Mouse (Mus musculus): ENCODE measurements around the gene Gorab.

Gorab gene

DNA sequence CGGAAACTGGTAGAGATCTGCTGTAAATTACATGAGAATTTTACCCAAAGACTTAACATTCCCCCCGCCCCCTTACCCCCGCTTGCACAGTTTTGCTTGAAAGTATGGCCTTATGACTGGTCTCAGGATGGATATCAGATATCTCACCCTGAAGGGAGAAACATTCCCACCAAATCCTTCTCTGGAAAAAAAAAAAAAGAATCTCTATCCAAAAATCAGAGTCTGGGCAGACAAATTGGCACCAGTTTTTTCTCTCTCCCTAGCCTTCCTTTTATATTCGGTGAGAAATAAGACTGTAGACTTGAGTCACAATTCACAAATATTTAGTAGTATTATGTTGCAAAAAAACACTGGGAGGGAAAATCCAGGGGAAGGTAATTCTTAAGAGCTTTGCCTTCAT, 47.3 kb downstream of the Gorab start:
- no peak for DNase-seq (ENCODE audit: low spot score)

DNA sequence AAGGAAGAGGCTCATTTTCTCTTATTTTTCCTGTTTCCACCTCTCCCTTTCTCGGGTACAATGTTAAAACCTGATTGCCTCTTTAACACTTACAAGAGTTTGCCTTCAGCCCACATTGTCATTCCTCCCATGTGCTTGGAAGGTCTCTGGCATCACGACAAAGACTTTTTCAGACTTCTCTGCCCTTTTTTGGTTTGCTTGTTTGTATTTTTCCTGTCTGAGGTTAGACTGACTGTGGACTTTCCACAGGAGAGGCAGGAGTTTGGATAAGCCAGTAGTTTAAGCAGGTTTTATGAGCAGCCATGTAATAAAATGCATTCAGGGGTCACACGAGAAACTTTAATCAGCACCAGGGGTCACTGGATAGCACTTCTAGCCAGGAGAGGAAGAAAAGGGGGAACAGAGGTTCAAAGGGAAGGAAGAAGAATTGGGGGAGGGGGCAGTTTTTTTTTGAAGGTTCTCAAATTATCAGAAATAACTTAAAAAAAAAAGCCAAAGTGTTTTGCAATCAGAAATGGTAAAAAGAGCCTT, 47.8 kb downstream of the Gorab start:
- no peak for DNase-seq (ENCODE audit: low spot score)

DNA sequence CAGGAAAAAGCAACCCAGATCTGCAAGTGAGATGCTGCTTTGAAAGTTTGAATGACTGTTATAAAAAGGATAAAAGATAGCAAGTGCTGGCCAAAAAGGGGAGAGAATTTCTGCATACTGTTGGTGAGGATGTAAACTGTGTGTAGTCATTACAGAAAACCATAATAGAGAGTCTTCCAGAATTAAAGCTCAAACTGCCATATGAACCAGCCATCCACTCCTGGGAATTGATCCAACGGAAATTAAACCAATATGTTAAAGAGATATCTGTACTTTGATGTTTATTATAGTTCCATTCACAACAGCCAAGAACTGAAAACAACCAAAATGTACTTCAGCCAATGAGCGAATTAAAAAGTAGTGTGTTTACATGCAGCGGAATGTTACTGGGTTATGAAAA, 52.5 kb downstream of the Gorab start:
- no peak for DNase-seq (ENCODE audit: low spot score)

DNA sequence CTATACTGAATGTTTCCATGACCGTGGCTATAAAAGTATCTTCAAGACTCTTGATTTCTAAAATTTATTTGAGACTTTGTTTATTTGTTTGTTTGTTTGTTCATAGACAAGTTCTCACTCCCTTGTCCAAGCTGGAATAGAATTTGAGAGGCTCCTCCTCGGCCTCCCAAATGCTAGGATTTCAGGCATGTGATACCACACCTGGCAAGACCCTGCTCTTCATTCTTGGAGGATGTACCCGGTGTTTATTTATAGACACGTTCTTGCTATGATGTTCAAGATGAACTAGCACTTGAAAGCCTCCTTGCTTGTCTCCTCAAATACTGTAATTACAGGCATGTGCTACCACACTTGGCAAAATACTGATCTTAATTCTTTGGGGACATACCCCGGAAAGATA, 57.9 kb downstream of the Gorab start:
- DNase-seq (ENCODE audit: low spot score), result no peak

DNA sequence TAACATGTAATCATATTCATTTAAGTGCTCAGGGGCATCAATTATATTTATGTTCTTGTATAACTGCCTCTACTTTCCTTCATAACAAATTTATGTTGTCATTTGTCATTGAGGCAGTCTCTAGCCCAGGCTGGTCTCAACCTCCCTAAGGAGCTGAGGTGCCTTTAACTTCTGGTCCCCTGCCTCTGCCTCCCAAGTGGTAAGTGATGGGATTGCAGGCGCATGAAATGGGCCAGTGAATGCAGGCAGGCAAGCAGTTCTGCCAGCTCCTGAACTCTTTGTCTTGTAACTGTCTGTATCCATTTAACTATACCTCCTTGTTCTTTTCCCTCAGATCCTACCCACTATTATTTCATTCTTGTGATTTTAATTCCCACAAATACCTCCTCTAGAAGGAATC, 58.5 kb downstream of the Gorab start:
- DNase-seq (ENCODE audit: low spot score), result no peak

DNA sequence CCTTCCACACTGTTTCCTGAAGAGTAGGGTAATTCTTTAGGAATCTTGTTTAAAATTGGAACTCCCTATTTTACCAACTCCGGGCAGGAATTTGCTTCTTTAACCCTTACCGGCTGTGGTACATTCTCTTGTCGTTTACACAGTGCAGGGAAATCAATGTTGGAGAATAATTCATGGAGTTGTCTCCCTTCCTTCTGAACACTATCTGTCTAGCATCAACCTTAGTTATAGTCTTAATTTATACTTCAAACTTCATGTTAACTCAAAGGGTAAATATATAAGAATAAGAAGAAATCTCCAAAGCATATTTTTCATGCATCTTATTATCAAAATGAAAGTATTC, 64.3 kb downstream of the Gorab start:
- DNase-seq (ENCODE audit: low spot score), result no peak

DNA sequence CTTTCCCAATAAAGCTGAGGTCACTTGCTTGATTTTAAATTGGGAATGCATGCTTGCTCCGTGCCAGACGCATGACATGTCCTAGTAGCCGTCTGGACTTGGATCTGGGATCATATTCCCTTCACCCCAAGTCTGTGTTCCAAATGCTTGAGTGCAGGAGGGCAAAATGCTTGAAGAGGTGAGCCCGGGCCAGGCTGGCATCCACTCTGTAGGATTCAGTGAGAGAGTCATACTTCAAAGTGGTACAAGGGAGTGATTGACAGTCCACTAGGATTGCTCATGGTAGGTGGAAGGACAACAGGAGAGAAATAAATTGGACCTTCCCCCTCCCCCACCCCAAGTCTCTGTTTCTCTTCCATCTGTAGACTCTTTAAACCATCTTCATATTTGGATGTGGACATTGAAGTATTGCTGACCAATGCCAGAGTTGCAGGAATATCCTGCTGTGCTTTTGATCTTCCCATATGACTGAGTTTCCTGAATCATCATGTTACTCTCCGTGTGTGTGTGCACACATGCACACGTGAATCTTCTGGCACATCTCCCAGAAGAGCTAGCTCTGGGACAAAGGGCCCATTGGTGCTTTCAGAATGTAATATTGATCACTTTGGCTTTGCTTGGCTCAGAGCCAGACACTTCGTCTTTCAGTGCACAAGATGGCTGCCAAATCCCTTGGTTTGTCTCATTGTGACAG, 64.8 kb downstream of the Gorab start:
- DNase-seq (ENCODE audit: low spot score), result no peak

DNA sequence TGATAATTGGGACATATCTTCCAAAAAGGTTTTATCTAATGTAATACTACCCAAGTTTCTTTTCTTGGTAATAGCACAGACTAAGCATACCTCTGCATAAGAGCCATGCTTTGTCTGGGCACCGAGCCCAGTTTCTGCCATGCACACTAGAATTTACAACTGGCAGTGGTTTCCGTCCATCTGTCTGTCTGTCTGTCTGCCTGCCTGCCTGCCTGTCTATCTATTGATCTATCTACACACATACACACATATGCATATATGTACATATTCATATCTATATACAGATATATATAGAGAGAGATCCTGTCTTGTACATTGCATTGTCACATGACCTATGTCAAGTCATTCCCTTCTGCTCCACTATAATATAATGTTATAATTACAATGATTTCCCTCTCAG, 65.6 kb downstream of the Gorab start:
- no peak for DNase-seq (ENCODE audit: low spot score)

All from ovary, adult 18-20 months (tissue).